Mouse (Mus musculus) hindbrain, embryonic 16.5 days (tissue): Measurements from ENCODE around the gene Pkig. TPM values are rescaled to one million over a fixed set of nuclear protein-coding genes. Genes with fewer than 3 reads are reported as not detected.

Source experiments
- ATAC-seq: fragments of 200-750 bp; cut with Nextera tagmentation; 2 replicates; pipeline ENCODE4 v1.8.0; 2017; ENCODE audit warnings: moderate TSS enrichment, moderate library complexity
- H3K27ac ChIP-seq: fragments of 300-500 bp; sonication (generic); 2 replicates; pipeline ENCODE4 v1.5.1; 2014; ENCODE audit warnings: low read depth, mild to moderate bottlenecking, control low read depth, low read length, moderate library complexity
- H3K27me3 ChIP-seq: fragments of 300-500 bp; sonication (generic); replicated peaks from 2 replicates; pipeline ENCODE4 v1.6.1; 2014; ENCODE audit warnings: low read length; ENCODE audit not compliant: control insufficient read depth, insufficient read depth
- H3K36me3 ChIP-seq: fragments of 300-500 bp; sonication (generic); 2 replicates; pipeline ENCODE4 v1.6.1; 2014; ENCODE audit warnings: mild to moderate bottlenecking, low read length, moderate library complexity, mixed read lengths; ENCODE audit not compliant: control insufficient read depth, insufficient read depth
- H3K4me1 ChIP-seq: fragments of 300-500 bp; sonication (generic); 2 replicates; pipeline ENCODE4 v1.6.1; 2014; ENCODE audit warnings: low read depth, low read length; ENCODE audit not compliant: control insufficient read depth, insufficient read depth
- H3K4me2 ChIP-seq: fragments of 300-500 bp; sonication (generic); 2 replicates; pipeline ENCODE4 v1.6.1; 2014; ENCODE audit warnings: mild to moderate bottlenecking, low read length, control low read depth, moderate library complexity
- H3K4me3 ChIP-seq: fragments of 300-500 bp; sonication (generic); 2 replicates; pipeline ENCODE4 v1.5.1; 2014; ENCODE audit warnings: mild to moderate bottlenecking, low read length, control low read depth, moderate library complexity
- H3K9ac ChIP-seq: fragments of 300-500 bp; sonication (generic); 2 replicates; pipeline ENCODE4 v1.6.1; 2014; ENCODE audit warnings: low read depth, mild to moderate bottlenecking, control low read depth, low read length, moderate library complexity
- H3K9me3 ChIP-seq: fragments of 300-500 bp; sonication (generic); 2 replicates; pipeline ENCODE4 v1.6.1; 2014; ENCODE audit warnings: mild to moderate bottlenecking, low read length, moderate library complexity; ENCODE audit not compliant: control insufficient read depth
- WGBS: fragments of 180-500 bp; shearing (Covaris S2); extraction: QIAGEN DNeasy Blood & Tissue Kit; methylation state at CpG from one replicate; pipeline ENCODE4 v1.1.7; 2014; 5-methylcytosine and 5-hydroxymethylcytosine counted together
- polyA plus RNA-seq: library from polyadenylated mRNA; unstranded; fragments of >200 nt; fragmentation: Nextera tagmentation; extraction: Ambion mirVana; gene quantifications from 2 replicates; pipeline ENCODE4 v1.2.1, GENCODE M21; 2015

Pkig gene
- polyA plus RNA-seq, 1 experiment from 2014 or later, result 127 TPM

DNA sequence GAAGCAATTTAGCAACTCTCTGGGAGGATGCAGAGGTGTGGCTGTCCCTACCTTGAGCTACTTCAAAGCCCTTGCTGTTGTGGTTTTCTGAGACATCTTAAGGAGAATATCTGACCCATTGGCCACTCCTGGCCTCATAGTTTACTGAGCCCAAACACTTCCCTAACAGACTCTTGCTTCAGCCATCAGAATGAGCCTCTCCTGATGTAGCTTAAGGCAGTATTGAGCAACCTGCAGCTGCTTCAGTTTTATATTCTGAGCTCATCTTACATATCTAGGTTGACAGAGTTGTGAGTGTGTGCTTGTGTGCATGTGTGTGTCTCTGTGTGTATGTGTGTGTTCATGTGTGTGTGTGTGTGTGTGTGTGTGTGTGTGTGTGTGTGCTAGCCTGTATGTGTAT is 108.1 kb downstream of the Pkig start:
- H3K36me3 ChIP-seq, result no peaks in the 10 kb centered on the region
- ATAC-seq, result no peak
- no peaks in the 10 kb centered on the region for H3K4me1 ChIP-seq
- no peak overlapping the region for H3K27ac ChIP-seq
- H3K9ac ChIP-seq, result no peak overlapping the region
- no peaks in the 10 kb centered on the region for H3K27me3 ChIP-seq
- no peak overlapping the region for H3K4me2 ChIP-seq
- H3K4me3 ChIP-seq, result no peak overlapping the region
- no peaks in the 10 kb centered on the region for H3K9me3 ChIP-seq

DNA sequence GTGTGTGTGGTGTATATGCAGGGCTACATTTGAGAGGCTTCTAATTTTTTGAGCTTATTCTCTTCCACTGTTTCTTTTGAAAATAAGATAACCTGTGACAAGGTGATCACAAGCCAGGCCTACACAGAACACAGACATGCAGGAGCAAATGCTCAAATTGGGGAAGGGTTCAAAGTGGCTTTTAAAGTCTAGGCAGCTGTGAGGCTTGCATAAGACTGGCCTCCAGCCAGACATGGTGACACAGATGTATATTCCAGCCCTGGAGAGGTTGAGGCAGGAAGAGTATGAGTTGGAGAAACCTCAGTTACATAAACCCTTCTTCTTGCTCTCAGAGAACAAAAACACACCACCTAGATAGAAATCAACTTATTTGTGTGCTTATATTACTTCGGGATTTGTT is 108.7 kb downstream of the Pkig start:
- Histone ChIP-seq H3K9me3 (no peaks in the 10 kb centered on the region), H3K27ac (no peak overlapping the region), H3K4me3 (no peak overlapping the region), H3K27me3 (no peaks in the 10 kb centered on the region), H3K4me2 (no peak overlapping the region), H3K9ac (no peak overlapping the region), H3K4me1 (no peaks in the 10 kb centered on the region), H3K36me3 (no peaks in the 10 kb centered on the region)
- WGBS, result 78% methylated on average over 1 of the region's 1 CpGs
- no peak for ATAC-seq

DNA sequence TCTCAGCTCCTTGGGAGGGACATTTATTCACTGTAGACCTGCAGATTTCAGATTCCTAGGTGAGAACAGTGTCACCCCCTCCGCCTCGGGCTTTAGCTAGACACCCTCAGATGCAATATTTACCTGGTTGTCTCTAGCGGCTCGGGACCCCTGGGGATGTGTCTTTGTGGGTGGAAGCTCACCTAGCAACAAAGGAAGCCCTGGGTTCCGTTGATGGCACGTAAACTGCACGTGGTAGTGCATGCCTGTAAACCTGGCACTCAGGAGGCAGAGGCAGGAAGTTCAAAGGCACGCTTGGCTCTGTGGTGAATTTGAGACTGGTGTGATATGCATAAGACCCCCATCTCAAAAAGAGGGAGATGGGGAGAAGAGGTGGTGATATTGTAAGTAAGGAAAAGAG is 112.5 kb downstream of the Pkig start:
- no peaks in the 10 kb centered on the region for H3K36me3 ChIP-seq
- H3K27ac ChIP-seq, result no peak overlapping the region
- no peak overlapping the region for H3K4me3 ChIP-seq
- no peaks in the 10 kb centered on the region for H3K4me1 ChIP-seq
- ATAC-seq, result no peak
- H3K4me2 ChIP-seq, result no peak overlapping the region
- WGBS, result 92% methylated on average over 8 of the region's 8 CpGs
- no peaks in the 10 kb centered on the region for H3K9me3 ChIP-seq
- no peak overlapping the region for H3K9ac ChIP-seq
- H3K27me3 ChIP-seq, result no peaks in the 10 kb centered on the region

Other genes starting within 250 kb of the Pkig start
- gene Oser1, start 233.7 kb upstream of the Pkig start, polyA plus RNA-seq, result 70.6 and 72.2 TPM in 2 replicates
- gene Gdap1l1, start 219.9 kb upstream of the Pkig start, polyA plus RNA-seq, result 139 and 147 TPM in 2 replicates
- gene Fitm2, start 185.8 kb upstream of the Pkig start, polyA plus RNA-seq, result 18.0 and 18.2 TPM in 2 replicates
- 0.34 and 1.0 TPM in 2 replicates for gene R3hdml, start 166.1 kb upstream of the Pkig start, polyA plus RNA-seq
- gene Hnf4a, start 151.6 kb upstream of the Pkig start, polyA plus RNA-seq, result 0.05 TPM in 1 of 2 replicates, not detected in the other
- 37.6 and 43.2 TPM in 2 replicates for gene Ttpal, start 56.1 kb upstream of the Pkig start, polyA plus RNA-seq
- 38.6 and 41.2 TPM in 2 replicates for gene Serinc3, start 13.3 kb upstream of the Pkig start, polyA plus RNA-seq
- gene Ada, start 91.9 kb downstream of the Pkig start, polyA plus RNA-seq, result 3.5 and 4.2 TPM in 2 replicates
- 0.20 and 0.31 TPM in 2 replicates for gene Ccn5, start 162.5 kb downstream of the Pkig start, polyA plus RNA-seq
- gene Kcnk15, start 195.3 kb downstream of the Pkig start, polyA plus RNA-seq, result 0.24 and 0.30 TPM in 2 replicates